18 mouse cellular contexts compared by ENCODE assay signal in genomic region chr7:55909519-55909918, GRCm38 (mm10). TPM values are rescaled to one million over a fixed set of nuclear protein-coding genes. Genes with fewer than 3 reads are reported as not detected.
DNase-seq lines count a peak whose midpoint lies in the region; ATAC-seq and TF ChIP-seq lines count a peak whose summit lies in the region.
"Had no signal": no experiment of that assay in that cellular context is flagged by ENCODE, and none has a peak within 500 bp of the region (broad histone marks: within the 10 kb centered on the region; RNA-seq: fewer than 3 reads in every experiment).

No protein-coding gene starts in this region.

- peak; percentile 30 for DNase-seq in liver, adult 2 months (ENCODE audit: extremely low read depth, low read depth, low spot score)
- DNase-seq in heart, postnatal 4 days = no peak
- no peak for DNase-seq in thymus, postnatal 36 days
- DNase-seq: adrenal gland, adult 8-10 months; adrenal gland, postnatal 36 days; cerebellum, adult 11-12 months; cerebellum, adult 9-10 months; cerebellum, postnatal 25 days; gastrocnemius, postnatal 36 days; heart, postnatal 10 days had no signal

- TF ChIP-seq POLR2A in liver, adult 2 months (IDR thresholded peaks at IDR 0.05; ENCODE audit: extremely low read depth, insufficient read depth, low read length) = no peak
- TF ChIP-seq POLR2A in bone marrow macrophage, adult 2 months (IDR thresholded peaks at IDR 0.05; ENCODE audit: borderline replicate concordance, low read depth, low read length) = no peak

- WGBS in liver, adult 2 months = 91% methylated on average over 1 of the region's 1 CpGs
- WGBS in liver, embryonic 12.5 days (ENCODE audit: insufficient replicate concordance) = 79% methylated on average over 1 of the region's 1 CpGs
- WGBS in kidney, embryonic 15.5 days = 92% methylated on average over 1 of the region's 1 CpGs

- no peak overlapping the region for H3K4me3 ChIP-seq in liver, adult 2 months (ENCODE audit: insufficient read depth, low read depth, low read length)
- H3K4me3 ChIP-seq in liver, embryonic 12.5 days = no peak overlapping the region
- no peak overlapping the region for H3K4me3 ChIP-seq in bone marrow macrophage, adult 2 months (ENCODE audit: insufficient read depth, low read length)
- no peak overlapping the region for H3K4me3 ChIP-seq in kidney, embryonic 15.5 days (replicated peaks)
- H3K4me3 ChIP-seq: embryonic facial prominence, embryonic 12.5 days; forebrain, embryonic 15.5 days; heart, embryonic 10.5 days had no signal

- H3K9ac ChIP-seq in liver, adult 2 months (ENCODE audit: low read depth, low read length) = no peak overlapping the region
- H3K9ac ChIP-seq in liver, embryonic 12.5 days = no peak overlapping the region
- H3K9ac ChIP-seq in kidney, embryonic 15.5 days = no peak overlapping the region
- H3K9ac ChIP-seq: embryonic facial prominence, embryonic 12.5 days; forebrain, embryonic 15.5 days had no signal

- peaks cover 12% of the 10 kb centered on the region; the same call in 1 of the 2 replicates for H3K4me1 ChIP-seq in liver, adult 2 months (ENCODE audit: control insufficient read depth, insufficient read depth, low read length)
- no peaks in the 10 kb centered on the region for H3K4me1 ChIP-seq in liver, embryonic 12.5 days
- peaks cover 24% of the 10 kb centered on the region for H3K4me1 ChIP-seq in bone marrow macrophage, adult 2 months (ENCODE audit: control insufficient read depth, insufficient read depth, low read length)
- H3K4me1 ChIP-seq in kidney, embryonic 15.5 days = no peaks in the 10 kb centered on the region
- H3K4me1 ChIP-seq: embryonic facial prominence, embryonic 12.5 days; forebrain, embryonic 15.5 days; heart, embryonic 10.5 days had no signal

- H3K27me3 ChIP-seq in liver, adult 2 months (ENCODE audit: control insufficient read depth, insufficient read depth, low read length) = no peaks in the 10 kb centered on the region
- no peaks in the 10 kb centered on the region for H3K27me3 ChIP-seq in liver, embryonic 12.5 days (replicated peaks)
- no peaks in the 10 kb centered on the region for H3K27me3 ChIP-seq in kidney, embryonic 15.5 days
- H3K27me3 ChIP-seq: embryonic facial prominence, embryonic 12.5 days; forebrain, embryonic 15.5 days had no signal

- TF ChIP-seq CTCF in liver, adult 2 months (IDR thresholded peaks at IDR 0.05; ENCODE audit: low read depth, low read length) = no peak
- no peak for TF ChIP-seq CTCF in bone marrow macrophage, adult 2 months (IDR thresholded peaks at IDR 0.05; ENCODE audit: low read depth, low read length)

- no peak overlapping the region for H3K4me2 ChIP-seq in liver, embryonic 12.5 days
- no peak overlapping the region for H3K4me2 ChIP-seq in kidney, embryonic 15.5 days
- H3K4me2 ChIP-seq: embryonic facial prominence, embryonic 12.5 days; forebrain, embryonic 15.5 days had no signal

- H3K27ac ChIP-seq in liver, adult 2 months (replicated peaks; ENCODE audit: insufficient read depth, low read depth, low read length) = no peak overlapping the region
- H3K27ac ChIP-seq in liver, embryonic 12.5 days = no peak overlapping the region
- H3K27ac ChIP-seq in bone marrow macrophage, adult 2 months (ENCODE audit: insufficient read depth, low read depth, low read length) = peak overlapping the region; percentile 72
- no peak overlapping the region for H3K27ac ChIP-seq in kidney, embryonic 15.5 days
- H3K27ac ChIP-seq: embryonic facial prominence, embryonic 12.5 days; forebrain, embryonic 15.5 days; heart, embryonic 10.5 days had no signal

- H3K79me2 ChIP-seq in liver, adult 2 months (ENCODE audit: control insufficient read depth, insufficient read depth, low read length) = no peaks in the 10 kb centered on the region

- no peaks in the 10 kb centered on the region for H3K9me3 ChIP-seq in liver, embryonic 12.5 days (replicated peaks)
- no peaks in the 10 kb centered on the region for H3K9me3 ChIP-seq in kidney, embryonic 15.5 days (replicated peaks)
- H3K9me3 ChIP-seq: embryonic facial prominence, embryonic 12.5 days; forebrain, embryonic 15.5 days; heart, embryonic 10.5 days had no signal

- no peak for ATAC-seq in liver, embryonic 12.5 days
- ATAC-seq in granulocyte monocyte progenitor cell, adult 5-6 weeks (replicated peaks; ENCODE audit: poor library complexity, severe bottlenecking) = peak; percentile 37
- ATAC-seq in monocyte, adult 5-6 weeks (replicated peaks; ENCODE audit: insufficient number of reproducible peaks, low FRiP score, low TSS enrichment, poor library complexity, severe bottlenecking) = peak; percentile 73
- ATAC-seq in kidney, embryonic 15.5 days (replicated peaks; ENCODE audit: low FRiP score) = no peak
- ATAC-seq: forebrain, embryonic 15.5 days had no signal

- peaks cover 51% of the 10 kb centered on the region for H3K36me3 ChIP-seq in liver, adult 2 months (ENCODE audit: control insufficient read depth, insufficient read depth, low read length)
- peaks cover 58% of the 10 kb centered on the region for H3K36me3 ChIP-seq in liver, embryonic 12.5 days
- peaks cover 88% of the 10 kb centered on the region for H3K36me3 ChIP-seq in kidney, embryonic 15.5 days

RNA-seq across cellular contexts. Expression of gene Nipa2, which starts 52.8 kb away (rescaled TPM):
- total RNA-seq in liver, adult 2 months (2014; rRNA removed) = 17.8 and 19.5 TPM in 2 replicates
- 7.2 and 9.3 TPM in 2 replicates for polyA plus RNA-seq in liver, adult 2 months (2012; rRNA removed)
- 34.9 and 37.5 TPM in 2 replicates for polyA plus RNA-seq in liver, embryonic 12.5 days (2016; fragmentation: Nextera tagmentation; extraction: Ambion mirVana)
- 60.9 and 66.4 TPM in 2 replicates for polyA plus RNA-seq in bone marrow macrophage, adult 2 months (2012; ENCODE audit: insufficient read depth, insufficient read length, missing spikeins)
- 31.2 and 34.3 TPM in 2 replicates for total RNA-seq in granulocyte monocyte progenitor cell, adult 5-6 weeks (2014; fragmentation: Nextera tagmentation)
- 37.3 and 39.8 TPM in 2 replicates for total RNA-seq in granulocyte monocyte progenitor cell, adult 5-6 weeks (2017)
- 45.5 to 55.8 TPM (median 54.9 TPM) in 3 replicates for total RNA-seq in monocyte, adult 5-6 weeks (2017)
- 45.5 and 48.3 TPM in 2 replicates for polyA plus RNA-seq in kidney, embryonic 15.5 days (2015; fragmentation: Nextera tagmentation; extraction: Ambion mirVana)
- 10 to 100 TPM; 52.7 to 54.0 TPM for total RNA-seq in heart, postnatal 4 days (2021)

Comparison
In these comparisons a context has a peak if more than half of its experiments do, and no peak if none do; other contexts are left out.
1. ATAC-seq: peak in granulocyte monocyte progenitor cell, adult 5-6 weeks (single experiment) and monocyte, adult 5-6 weeks (single experiment); none in liver, embryonic 12.5 days (single experiment) and kidney, embryonic 15.5 days (single experiment).